Mouse (Mus musculus) forebrain, embryonic 13.5 days (tissue): ENCODE data around the gene Nup210l. TPM values are rescaled to one million over a fixed set of nuclear protein-coding genes. Genes with fewer than 3 reads are reported as not detected.

Experiments
- ATAC-seq: fragments of 200-750 bp; cut with Nextera tagmentation; 2 replicates; pipeline ENCODE4 v1.8.0; 2017
- H3K27ac ChIP-seq: fragments of 300-500 bp; sonication (generic); 2 replicates; pipeline ENCODE4 v1.5.1; 2015; ENCODE audit warnings: inconsistent platforms, mild to moderate bottlenecking, moderate library complexity
- H3K27me3 ChIP-seq: fragments of 300-500 bp; sonication (generic); 2 replicates; pipeline ENCODE4 v1.6.1; 2015; ENCODE audit warnings: mild to moderate bottlenecking, inconsistent platforms
- H3K36me3 ChIP-seq: fragments of 300-500 bp; sonication (generic); 2 replicates; pipeline ENCODE4 v1.6.1; 2015; ENCODE audit warnings: mild to moderate bottlenecking, inconsistent platforms; ENCODE audit not compliant: poor library complexity, severe bottlenecking
- H3K4me1 ChIP-seq: fragments of 300-500 bp; sonication (generic); 2 replicates; pipeline ENCODE4 v1.6.1; 2015; ENCODE audit warnings: inconsistent platforms
- H3K4me2 ChIP-seq: fragments of 300-500 bp; sonication (generic); 2 replicates; pipeline ENCODE4 v1.6.1; 2015; ENCODE audit warnings: inconsistent platforms, mild to moderate bottlenecking, moderate library complexity
- H3K4me3 ChIP-seq: fragments of 300-500 bp; sonication (generic); 2 replicates; pipeline ENCODE4 v1.5.1; 2015; ENCODE audit warnings: mild to moderate bottlenecking, inconsistent platforms
- H3K9ac ChIP-seq: fragments of 300-500 bp; sonication (generic); 2 replicates; pipeline ENCODE4 v1.6.1; 2015; ENCODE audit warnings: mild to moderate bottlenecking, inconsistent platforms
- H3K9me3 ChIP-seq: fragments of 300-500 bp; sonication (generic); replicated peaks from 2 replicates; pipeline ENCODE4 v1.6.1; 2016; ENCODE audit warnings: inconsistent platforms
- WGBS: fragments of 180-500 bp; shearing (Covaris S2); methylation state at CpG from one replicate; pipeline ENCODE4 v1.1.7; 2015; 5-methylcytosine and 5-hydroxymethylcytosine counted together
- polyA plus RNA-seq: library from polyadenylated mRNA; unstranded; fragments of >200 nt; fragmentation: Nextera tagmentation; extraction: Ambion mirVana; gene quantifications from 2 replicates; pipeline ENCODE4 v1.2.1, GENCODE M21; 2015

Nup210l gene
- 0.34 TPM in 2 replicates for polyA plus RNA-seq

DNA sequence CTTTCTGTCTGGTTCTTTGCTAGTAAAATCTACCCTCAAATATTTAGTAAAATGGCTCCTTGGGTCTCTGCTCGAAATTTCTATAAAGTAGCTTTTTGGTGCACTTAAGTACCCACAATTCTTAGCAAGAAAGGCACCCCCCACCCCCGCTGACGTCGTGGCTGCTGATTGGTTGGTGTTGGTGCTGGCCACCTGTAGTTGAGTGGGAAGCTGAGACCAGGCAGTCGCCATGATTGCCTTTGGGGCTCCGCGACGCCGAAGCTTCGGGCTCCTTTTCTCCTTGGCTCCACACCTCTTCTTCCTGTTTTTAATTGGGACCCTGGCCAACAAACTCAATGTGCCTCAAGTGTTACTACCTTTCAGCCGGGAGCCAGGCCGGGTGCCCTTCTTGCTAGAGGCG lies at the start of gene Nup210l:
Nup210l (plus strand) TSS at position 195 of the 400 bp plus-strand sequence.
- Histone ChIP-seq H3K27me3 (no peaks in the 10 kb centered on the region), H3K4me2 (no peak within 1 kb of the TSS), H3K9me3 (no peaks in the 10 kb centered on the region), H3K4me1 (no peaks in the 10 kb centered on the region), H3K27ac (no peak within 1 kb of the TSS), H3K9ac (no peak within 1 kb of the TSS), H3K4me3 (no peak within 1 kb of the TSS), H3K36me3 (peaks cover 20% of the 10 kb centered on the region)
- WGBS, result 86% methylated on average over 13 of the region's 13 CpGs
- ATAC-seq, result no peak

DNA sequence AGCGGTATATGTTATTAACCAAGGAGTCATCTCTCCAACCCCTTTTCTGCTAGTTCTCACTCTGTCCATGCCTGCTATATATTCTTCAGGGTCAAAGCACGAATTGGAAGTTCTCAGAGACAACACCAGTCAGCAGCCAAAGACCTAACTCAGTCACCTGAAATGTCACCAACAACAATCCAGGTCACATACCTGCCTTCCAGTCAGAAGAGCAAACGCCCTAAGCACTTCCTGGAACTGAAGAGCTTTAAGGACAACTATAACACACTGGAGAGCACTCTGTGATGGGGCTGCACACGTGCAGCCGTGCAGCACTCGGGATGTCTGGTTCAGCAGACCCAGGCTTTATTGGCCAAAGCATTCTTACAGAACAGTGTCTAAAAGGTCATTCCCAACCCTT lies 42.4 kb upstream of the Nup210l start:
- Histone ChIP-seq H3K36me3 (peaks cover 74% of the 10 kb centered on the region), H3K27me3 (no peaks in the 10 kb centered on the region), H3K4me1 (no peaks in the 10 kb centered on the region), H3K9me3 (no peaks in the 10 kb centered on the region), H3K27ac (no peak overlapping the region), H3K4me3 (no peak overlapping the region), H3K9ac (no peak overlapping the region), H3K4me2 (no peak overlapping the region)
- ATAC-seq, result no peak
- 93% methylated on average over 6 of the region's 6 CpGs for WGBS

DNA sequence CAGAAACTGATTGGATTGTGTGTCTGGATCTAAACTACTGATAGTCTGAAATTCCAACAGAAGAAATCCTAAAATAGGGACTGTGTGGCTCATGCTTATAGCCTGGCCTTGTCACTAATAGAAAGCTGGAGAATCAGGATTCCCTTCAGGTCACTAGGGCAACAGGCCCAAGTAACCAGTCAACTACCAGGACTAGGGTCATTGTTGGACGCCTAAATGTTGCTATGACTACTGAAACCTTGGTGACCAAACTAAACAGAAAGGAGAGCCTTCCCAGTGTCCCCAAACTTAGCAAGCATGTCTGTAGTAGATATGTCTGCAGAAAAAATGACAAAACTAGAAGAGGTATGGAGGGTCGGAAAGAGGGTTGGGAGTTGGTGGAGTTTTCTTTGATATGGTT lies 41.4 kb upstream of the Nup210l start:
- no peak overlapping the region for H3K4me2 ChIP-seq

DNA sequence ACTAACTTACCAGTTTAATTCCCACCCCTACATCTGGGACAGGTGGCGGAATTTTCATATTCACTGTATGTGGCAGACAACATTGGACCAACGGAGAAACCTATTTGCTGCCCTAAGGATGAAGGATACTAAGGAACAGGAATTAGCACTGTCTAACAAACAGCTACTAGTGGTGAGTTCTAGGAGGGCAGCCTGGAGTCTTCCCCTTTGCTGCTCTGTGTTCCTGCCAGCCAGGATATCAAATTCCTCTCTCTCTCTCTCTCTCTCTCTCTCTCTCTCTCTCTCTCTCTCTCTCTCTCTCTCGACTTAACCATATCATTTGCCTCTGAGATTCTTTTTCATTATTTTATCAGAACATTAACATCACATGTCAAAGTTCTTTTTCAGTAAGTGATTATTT lies 39.5 kb upstream of the Nup210l start:
- Histone ChIP-seq H3K4me2 (no peak overlapping the region), H3K4me1 (no peaks in the 10 kb centered on the region), H3K27ac (no peak overlapping the region), H3K9me3 (no peaks in the 10 kb centered on the region), H3K9ac (no peak overlapping the region), H3K36me3 (peaks cover 56% of the 10 kb centered on the region), H3K27me3 (no peaks in the 10 kb centered on the region), H3K4me3 (no peak overlapping the region)
- 86% methylated on average over 3 of the region's 3 CpGs for WGBS
- ATAC-seq, result no peak

More for the DNA sequence above, 41.4 kb upstream of the Nup210l start:
- H3K36me3 ChIP-seq, result peaks cover 68% of the 10 kb centered on the region
- no peaks in the 10 kb centered on the region for H3K4me1 ChIP-seq
- no peaks in the 10 kb centered on the region for H3K9me3 ChIP-seq
- H3K4me3 ChIP-seq, result no peak overlapping the region
- H3K27me3 ChIP-seq, result no peaks in the 10 kb centered on the region
- no peak overlapping the region for H3K9ac ChIP-seq
- ATAC-seq, result no peak
- no peak overlapping the region for H3K27ac ChIP-seq
- 66% methylated on average over 2 of the region's 2 CpGs for WGBS

DNA sequence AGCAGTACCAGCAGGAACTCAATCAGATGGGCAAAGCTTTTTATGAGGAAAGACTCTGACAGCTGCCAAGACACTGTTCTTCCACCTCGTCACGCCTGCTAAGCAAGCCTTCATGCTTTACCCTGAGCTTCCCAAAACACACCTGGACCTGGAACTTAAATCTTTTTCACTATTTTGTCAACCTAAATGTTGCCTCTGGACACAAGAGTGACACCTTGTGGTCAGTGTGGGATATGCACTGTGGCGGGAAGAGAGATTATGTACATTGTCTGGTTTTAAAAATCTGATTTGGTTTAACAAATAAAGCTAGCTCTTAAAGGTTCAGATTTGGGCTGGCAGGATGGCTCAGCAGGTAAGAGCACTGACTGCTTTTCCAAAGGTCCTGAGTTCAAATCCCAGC lies 38.4 kb upstream of the Nup210l start:
- H3K36me3 ChIP-seq, result peaks cover 46% of the 10 kb centered on the region
- H3K27ac ChIP-seq, result no peak overlapping the region
- no peak overlapping the region for H3K9ac ChIP-seq
- no peaks in the 10 kb centered on the region for H3K4me1 ChIP-seq
- 57% methylated on average over 3 of the region's 3 CpGs for WGBS
- no peaks in the 10 kb centered on the region for H3K27me3 ChIP-seq
- no peak overlapping the region for H3K4me3 ChIP-seq
- H3K4me2 ChIP-seq, result no peak overlapping the region
- no peaks in the 10 kb centered on the region for H3K9me3 ChIP-seq
- ATAC-seq, result no peak

DNA sequence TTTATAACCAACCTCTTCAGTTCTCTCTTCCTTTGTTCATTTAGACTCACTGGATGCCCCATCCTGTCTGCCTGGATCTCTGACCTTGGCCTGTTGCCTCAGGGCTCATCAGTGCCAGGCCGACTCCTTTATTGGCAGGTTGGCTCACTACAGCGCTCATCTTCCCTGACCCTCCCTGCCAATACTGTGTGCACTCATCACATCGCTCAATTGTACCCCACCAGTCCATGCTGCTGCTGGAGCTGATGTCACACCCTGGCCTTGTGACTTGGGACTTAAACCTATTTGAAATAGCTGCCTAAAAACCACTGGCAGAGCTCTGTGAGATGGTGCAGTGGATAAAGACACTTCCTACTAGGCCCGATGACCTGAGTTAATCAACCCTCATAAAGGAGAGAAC lies 36.1 kb upstream of the Nup210l start:
- Histone ChIP-seq H3K36me3 (peaks cover 23% of the 10 kb centered on the region), H3K9me3 (no peaks in the 10 kb centered on the region), H3K9ac (no peak overlapping the region), H3K27ac (no peak overlapping the region), H3K4me3 (no peak overlapping the region), H3K27me3 (no peaks in the 10 kb centered on the region), H3K4me2 (no peak overlapping the region), H3K4me1 (no peaks in the 10 kb centered on the region)
- 86% methylated on average over 4 of the region's 4 CpGs for WGBS
- no peak for ATAC-seq

DNA sequence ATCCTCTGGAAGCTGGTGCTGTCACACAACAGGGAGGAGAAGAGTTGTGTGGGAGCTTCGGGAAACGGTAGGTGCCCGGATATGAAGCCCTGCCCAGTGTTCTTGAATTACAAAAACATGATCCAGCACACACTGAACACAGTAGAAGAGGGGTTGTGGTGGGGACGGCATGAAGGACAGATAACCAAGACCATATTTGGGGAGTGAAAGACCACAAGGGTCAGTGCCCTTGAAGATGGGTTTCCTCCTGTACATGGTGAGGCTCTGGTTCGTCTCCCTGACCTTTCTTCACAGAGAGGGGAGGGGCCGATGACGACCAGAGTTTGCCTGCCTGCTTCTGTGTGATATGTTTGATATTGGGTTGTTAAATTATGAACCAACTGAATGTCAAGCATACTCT lies 34.2 kb upstream of the Nup210l start:
- 80% methylated on average over 7 of the region's 7 CpGs for WGBS
- H3K4me3 ChIP-seq, result no peak overlapping the region
- H3K36me3 ChIP-seq, result 0 out of 2 replicates have a peak, but pooled peaks cover 7% of the 10 kb centered on the region
- H3K4me2 ChIP-seq, result no peak overlapping the region
- no peak overlapping the region for H3K9ac ChIP-seq
- no peaks in the 10 kb centered on the region for H3K27me3 ChIP-seq
- H3K9me3 ChIP-seq, result no peaks in the 10 kb centered on the region
- no peak for ATAC-seq
- no peak overlapping the region for H3K27ac ChIP-seq
- H3K4me1 ChIP-seq, result no peaks in the 10 kb centered on the region

DNA sequence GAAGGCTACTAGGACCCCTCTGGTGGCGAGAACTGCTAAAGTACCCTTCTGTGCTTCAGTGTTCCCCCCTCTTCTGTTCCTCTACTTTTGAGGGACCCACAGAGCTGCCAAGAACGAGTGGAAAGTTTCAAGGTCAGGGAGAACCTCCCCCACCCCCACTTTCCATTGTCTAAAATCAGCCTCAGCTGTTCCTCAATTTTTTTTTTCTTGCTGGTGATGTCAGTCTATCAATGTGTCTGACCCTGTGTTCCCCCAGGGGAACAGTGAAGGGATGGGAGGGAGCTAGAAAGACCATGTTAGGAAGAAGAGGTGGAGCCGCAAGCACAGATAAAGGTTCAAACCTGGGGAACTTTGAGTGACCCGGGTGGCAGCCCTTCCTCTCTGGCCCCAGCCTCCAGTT lies 31.6 kb upstream of the Nup210l start, which contains the start of gene Tpm3:
Tpm3 (plus strand) TSS at position 356 of the 400 bp plus-strand sequence.
- no peak within 1 kb of the TSS for H3K27ac ChIP-seq
- ATAC-seq, result no peak
- WGBS, result 78% methylated on average over 4 of the region's 4 CpGs
- H3K4me2 ChIP-seq, result no peak within 1 kb of the TSS
- H3K4me3 ChIP-seq, result no peak within 1 kb of the TSS
- H3K36me3 ChIP-seq, result no peaks in the 10 kb centered on the region
- no peak within 1 kb of the TSS for H3K9ac ChIP-seq
- peaks cover 6% of the 10 kb centered on the region for H3K4me1 ChIP-seq
- H3K27me3 ChIP-seq, result no peaks in the 10 kb centered on the region
- no peaks in the 10 kb centered on the region for H3K9me3 ChIP-seq

DNA sequence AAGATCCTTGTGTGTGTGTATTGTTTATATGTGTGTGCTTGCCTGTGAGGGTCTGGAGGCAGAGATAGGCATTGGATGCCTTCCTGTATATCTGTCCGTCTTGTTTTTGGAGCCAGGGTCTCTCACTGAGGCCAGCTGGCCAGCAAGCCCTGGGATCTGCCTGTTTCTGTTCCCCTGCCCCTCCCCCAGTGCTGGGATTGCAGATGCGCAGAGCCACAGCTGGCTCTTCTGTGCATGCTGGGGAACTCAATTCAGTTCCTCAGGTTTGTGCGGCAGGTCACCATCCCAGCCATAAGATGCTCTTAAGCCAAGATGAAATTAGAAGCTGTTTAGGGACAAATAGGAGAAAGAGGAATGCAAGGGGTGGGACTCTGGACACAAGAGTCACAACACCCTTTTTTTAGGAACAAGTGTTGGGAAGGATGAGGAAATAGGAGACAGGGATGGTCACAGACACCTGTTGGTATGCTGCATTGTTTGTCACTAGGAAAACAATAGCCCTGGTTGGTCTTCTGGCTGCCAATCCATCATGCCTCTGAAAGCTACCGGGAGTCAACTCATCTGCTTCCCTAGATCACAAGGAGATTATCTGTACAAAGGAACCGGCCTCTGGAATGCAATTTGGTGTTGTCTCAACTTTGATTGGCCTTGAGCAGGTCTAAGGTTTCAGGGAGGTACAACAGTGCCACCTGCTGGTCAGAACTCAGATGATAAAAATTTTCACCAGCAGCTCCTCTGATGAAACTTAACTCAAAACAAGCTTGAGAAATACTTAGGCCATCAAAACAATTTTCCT lies 26.8 kb upstream of the Nup210l start:
- 8% methylated on average over 5 of the region's 5 CpGs for WGBS
- Histone ChIP-seq H3K4me3 (no peak overlapping the region), H3K4me1 (peaks cover 32% of the 10 kb centered on the region), H3K9me3 (no peaks in the 10 kb centered on the region), H3K27ac (no peak overlapping the region), H3K4me2 (0 out of 2 replicates have a peak overlapping the region, but pooled peaks have one; percentile 9), H3K9ac (no peak overlapping the region), H3K36me3 (no peaks in the 10 kb centered on the region), H3K27me3 (no peaks in the 10 kb centered on the region)
- no peak for ATAC-seq

DNA sequence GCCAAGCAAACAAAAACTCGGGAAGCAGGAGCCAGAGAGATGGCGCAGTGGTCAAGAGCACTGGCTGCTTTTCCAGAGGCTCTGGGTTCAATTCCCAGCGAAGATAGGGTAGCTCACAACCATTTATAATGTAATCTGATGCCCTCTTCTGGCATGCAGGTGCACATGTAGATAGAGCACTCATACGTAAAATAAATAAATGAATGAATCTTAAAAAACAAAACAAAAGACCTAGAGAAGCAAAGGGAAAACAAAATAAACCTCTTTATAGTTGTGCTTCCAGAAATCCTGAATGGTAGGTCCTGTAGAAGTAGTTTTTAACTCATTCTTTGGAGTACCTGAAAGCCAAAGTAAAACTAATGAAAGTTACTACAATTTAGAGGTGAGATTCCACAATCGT lies 25.7 kb upstream of the Nup210l start:
- Histone ChIP-seq H3K27ac (no peak overlapping the region; the same call in 1 of the 2 replicates), H3K9ac (no peak overlapping the region), H3K4me1 (peaks cover 43% of the 10 kb centered on the region), H3K9me3 (no peaks in the 10 kb centered on the region), H3K27me3 (no peaks in the 10 kb centered on the region), H3K4me2 (no peak overlapping the region), H3K36me3 (no peaks in the 10 kb centered on the region), H3K4me3 (no peak overlapping the region)
- WGBS, result 53% methylated on average over 5 of the region's 5 CpGs
- ATAC-seq, result no peak

DNA sequence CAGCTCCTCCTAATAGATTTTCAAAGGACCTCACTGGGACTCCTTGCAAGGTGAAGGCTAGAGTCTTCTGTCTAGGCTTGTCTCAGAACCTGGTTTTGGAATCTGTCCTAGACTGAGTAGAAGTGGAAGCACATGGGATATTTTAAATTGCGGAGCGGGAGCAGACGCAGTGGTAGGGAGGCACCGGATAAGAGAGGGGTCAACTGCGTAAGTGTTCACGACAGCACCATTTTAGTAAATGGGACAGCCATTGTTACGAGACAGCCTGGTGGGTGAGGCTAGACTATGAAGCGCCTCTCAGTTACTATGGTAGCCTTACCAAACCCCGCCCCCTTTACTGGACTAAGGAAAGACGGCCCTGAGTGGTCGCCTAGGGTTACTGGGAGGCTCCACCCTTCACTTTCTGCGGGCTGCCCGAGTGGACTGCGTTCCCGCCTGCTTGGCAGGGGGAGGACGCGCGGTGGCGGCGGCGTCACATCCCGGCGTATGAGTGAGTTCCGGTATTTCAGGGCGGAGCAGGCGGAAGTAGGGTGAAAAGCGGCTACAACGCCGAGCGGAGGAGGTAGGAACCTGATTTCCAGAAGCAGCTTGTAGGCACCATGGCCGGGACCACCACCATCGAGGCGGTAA lies 24.7 kb upstream of the Nup210l start:
- peak; percentile 96 for ATAC-seq
- Histone ChIP-seq H3K36me3 (no peaks in the 10 kb centered on the region), H3K4me3 (peak overlapping the region; percentile 90), H3K9me3 (no peaks in the 10 kb centered on the region), H3K9ac (peak overlapping the region; percentile 89), H3K27ac (peak overlapping the region; percentile 94), H3K4me1 (peaks cover 53% of the 10 kb centered on the region), H3K27me3 (no peaks in the 10 kb centered on the region), H3K4me2 (peak overlapping the region; percentile 75)
- WGBS, result under 1% methylated on average over 33 of the region's 33 CpGs

DNA sequence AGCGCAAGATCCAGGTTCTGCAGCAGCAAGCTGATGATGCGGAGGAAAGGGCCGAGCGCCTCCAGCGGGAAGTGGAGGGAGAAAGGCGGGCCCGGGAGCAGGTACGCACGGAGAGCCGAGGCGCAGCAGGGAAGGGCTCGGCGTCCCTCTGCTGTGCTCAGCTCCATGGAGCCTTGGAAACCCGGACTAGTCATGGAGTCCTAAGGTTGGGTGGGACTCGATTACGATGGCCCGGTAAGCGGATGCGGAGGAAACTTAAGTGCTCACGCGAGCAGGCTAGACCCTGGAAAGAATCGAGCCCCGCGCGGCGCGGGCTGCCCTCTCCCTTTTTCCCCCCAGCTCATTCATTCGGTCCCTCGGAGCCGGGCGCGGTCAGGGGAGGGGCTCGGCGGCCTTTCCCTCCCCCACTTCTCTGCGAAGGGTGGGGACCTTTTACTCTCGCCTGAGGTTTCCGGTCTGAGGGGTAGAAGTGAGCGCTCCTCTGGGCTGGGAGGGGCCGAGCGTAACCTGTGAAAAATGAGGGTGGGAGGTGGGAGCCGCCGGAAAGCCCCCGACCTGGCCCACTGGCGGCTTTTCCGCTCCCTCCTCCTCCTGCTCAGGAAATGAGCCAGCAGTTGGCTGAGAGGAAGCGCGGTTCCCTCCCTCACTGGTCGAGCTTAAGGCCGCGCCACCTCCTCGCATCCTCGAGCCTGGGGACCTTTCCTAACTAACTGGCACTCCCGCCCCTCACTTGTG lies 24.0 kb upstream of the Nup210l start:
- peak overlapping the region; percentile 90 for H3K4me3 ChIP-seq
- no peaks in the 10 kb centered on the region for H3K27me3 ChIP-seq
- peak; percentile 72 for ATAC-seq
- H3K36me3 ChIP-seq, result no peaks in the 10 kb centered on the region
- H3K4me2 ChIP-seq, result peak overlapping the region; percentile 75
- WGBS, result under 1% methylated on average over 53 of the region's 53 CpGs
- H3K9me3 ChIP-seq, result no peaks in the 10 kb centered on the region
- H3K9ac ChIP-seq, result peak overlapping the region; percentile 89
- H3K4me1 ChIP-seq, result peaks cover 60% of the 10 kb centered on the region
- peak overlapping the region; percentile 94 for H3K27ac ChIP-seq
